Mouse (Mus musculus) cerebellum, adult 2 months (tissue): ENCODE measurements around the gene Rpap1. TPM values are rescaled to one million over a fixed set of nuclear protein-coding genes. Genes with fewer than 3 reads are reported as not detected.

Source experiments
- DNase-seq, 2 experiments: peaks; one replicate each; pipeline ENCODE4 v3.0.0; 2021
- H3K27ac ChIP-seq: fragments of 200-500 bp; 2 replicates; pipeline ENCODE4 v1.5.1; 2012; ENCODE audit warnings: low read length, control low read depth, inconsistent platforms; ENCODE audit not compliant: insufficient read depth
- H3K27me3 ChIP-seq: fragments of 200-500 bp; 2 replicates; pipeline ENCODE4 v1.6.1; 2012; ENCODE audit warnings: inconsistent platforms, mild to moderate bottlenecking, low read length, moderate library complexity; ENCODE audit not compliant: control insufficient read depth, insufficient read depth
- H3K4me1 ChIP-seq: fragments of 200-500 bp; 2 replicates; pipeline ENCODE4 v1.6.1; 2011; ENCODE audit warnings: low read length; ENCODE audit not compliant: control insufficient read depth, insufficient read depth
- H3K4me3 ChIP-seq: fragments of 200-500 bp; replicated peaks from 2 replicates; pipeline ENCODE3; 2011; ENCODE audit warnings: mild to moderate bottlenecking, low read depth, low read length, control low read depth; ENCODE audit not compliant: insufficient read depth
- CTCF ChIP-seq: fragments of 200-500 bp; IDR thresholded peaks from 2 replicates; pipeline ENCODE4 v1.5.1; 2011; ENCODE audit warnings: low read depth, mild to moderate bottlenecking, control low read depth, low read length, moderate library complexity, borderline replicate concordance; ENCODE audit not compliant: insufficient read depth
- POLR2A ChIP-seq: fragments of 200-500 bp; IDR thresholded peaks from 2 replicates; pipeline ENCODE4 v1.6.1; 2011; ENCODE audit warnings: low read length, control low read depth, borderline replicate concordance; ENCODE audit not compliant: insufficient read depth
- WGBS: fragments of 180-500 bp; shearing (Covaris S2); methylation state at CpG from one replicate; pipeline ENCODE4 v1.1.7; 2018; 5-methylcytosine and 5-hydroxymethylcytosine counted together
- polyA plus RNA-seq: library from polyadenylated mRNA; depleted of rRNA; stranded (reverse); fragments of >200 nt; gene quantifications from 2 replicates; pipeline ENCODE4 v1.2.3, GENCODE M21; 2012

The Rpap1 gene
- polyA plus RNA-seq, 1 experiment, result 15.9 TPM

DNA sequence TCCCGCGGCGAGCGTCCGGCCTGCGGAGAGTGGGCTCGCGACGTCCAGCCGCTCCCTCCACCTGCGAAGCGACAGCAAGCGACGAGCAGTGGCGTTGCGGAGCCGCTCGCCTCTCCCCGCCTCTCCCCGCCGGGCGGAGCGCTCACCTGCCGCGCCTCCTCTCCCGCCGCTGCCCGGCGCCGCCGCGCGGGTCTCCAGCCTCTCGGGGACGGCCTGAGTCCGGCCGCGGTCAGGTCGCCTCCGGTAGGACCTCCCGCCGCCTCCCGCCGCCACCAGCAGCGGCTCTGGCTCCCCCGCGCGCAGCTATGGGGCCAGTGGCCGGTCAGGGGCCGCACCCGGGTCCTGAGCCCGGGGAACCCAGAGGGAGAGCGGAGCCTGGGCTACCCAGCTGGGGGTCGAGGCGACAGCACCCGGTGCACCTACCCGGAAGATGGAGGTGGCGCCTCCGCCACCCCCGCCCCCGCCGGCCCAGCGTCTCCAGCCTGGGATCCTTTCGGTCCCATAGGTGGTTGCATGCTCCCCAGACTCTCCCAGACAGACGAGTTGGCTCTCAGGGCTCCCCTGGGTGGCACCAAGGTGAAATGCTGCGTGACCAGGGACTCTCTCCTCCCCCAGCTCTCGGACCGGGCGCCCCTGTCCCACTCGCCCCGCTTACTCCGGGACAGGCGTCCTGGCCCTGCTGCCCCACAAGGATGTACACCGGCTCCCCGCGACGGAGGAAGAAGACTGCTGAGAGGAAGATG is 29.1 kb downstream of the Rpap1 start:
- H3K4me1 ChIP-seq, result no peaks in the 10 kb centered on the region
- H3K27ac ChIP-seq, result no peak overlapping the region
- H3K4me3 ChIP-seq, result peak overlapping the region; percentile 45
- under 1% methylated on average over 59 of the region's 77 CpGs for WGBS
- no peaks in the 10 kb centered on the region for H3K27me3 ChIP-seq
- no peak for TF ChIP-seq CTCF
- TF ChIP-seq POLR2A, result no peak
- DNase-seq, result peak; percentile 58 to 67

GRCm38 (mm10) chr2:119757601-119758100 is 29.7 kb downstream of the Rpap1 start:
- no peak for TF ChIP-seq CTCF
- no peak for TF ChIP-seq POLR2A
- Histone ChIP-seq H3K27me3 (no peaks in the 10 kb centered on the region), H3K27ac (no peak overlapping the region), H3K4me1 (no peaks in the 10 kb centered on the region), H3K4me3 (peak overlapping the region; percentile 45)
- DNase-seq, result peak in 1 of 2 experiments; percentile 38
- 4% methylated on average over 31 of the region's 31 CpGs for WGBS

DNA sequence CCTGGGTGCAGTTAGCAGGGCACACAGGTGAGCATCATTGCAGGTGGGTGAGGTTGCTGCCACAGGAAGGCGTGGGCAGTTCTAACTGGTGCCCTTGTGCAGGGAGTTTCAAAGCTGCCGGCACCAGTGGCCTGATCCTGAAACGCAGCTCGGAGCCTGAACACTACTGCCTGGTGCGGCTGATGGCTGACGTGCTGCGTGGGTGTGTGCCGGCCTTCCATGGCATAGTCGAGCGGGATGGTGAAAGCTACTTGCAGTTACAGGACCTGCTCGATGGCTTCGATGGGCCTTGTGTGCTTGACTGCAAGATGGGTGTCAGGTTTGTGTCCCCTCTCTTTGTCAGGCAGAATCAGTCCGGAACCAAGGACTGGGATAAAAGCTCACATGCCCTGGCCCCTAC is 38.1 kb downstream of the Rpap1 start:
- no peak overlapping the region for H3K4me3 ChIP-seq
- 77% methylated on average over 13 of the region's 13 CpGs for WGBS
- no peak for DNase-seq
- no peaks in the 10 kb centered on the region for H3K27me3 ChIP-seq
- TF ChIP-seq POLR2A (no peak), CTCF (no peak)
- H3K27ac ChIP-seq, result no peak overlapping the region
- no peaks in the 10 kb centered on the region for H3K4me1 ChIP-seq

DNA sequence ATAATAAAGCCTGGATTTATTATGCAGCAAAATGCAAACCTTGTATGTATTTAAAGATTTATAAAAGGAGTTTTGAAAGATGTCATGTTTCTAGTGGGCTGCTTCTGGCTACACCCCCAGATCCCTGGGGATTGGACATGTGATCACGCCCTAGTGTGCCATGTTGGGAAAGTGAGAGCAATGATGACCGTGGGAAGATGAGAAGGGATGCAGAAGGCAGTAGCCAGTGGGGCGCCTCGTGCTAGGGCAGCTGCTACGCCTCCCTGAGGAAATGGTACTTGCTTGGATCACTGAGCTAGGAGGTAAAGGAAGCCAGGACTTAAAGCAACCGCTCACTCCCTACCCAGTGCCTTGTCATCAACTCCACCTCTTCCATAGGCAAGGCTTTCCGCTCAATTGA is 39.8 kb downstream of the Rpap1 start:
- no peaks in the 10 kb centered on the region; the same call in 1 of the 2 replicates for H3K4me1 ChIP-seq
- H3K27me3 ChIP-seq, result peaks cover 9% of the 10 kb centered on the region; the same call in 1 of the 2 replicates
- no peak overlapping the region for H3K4me3 ChIP-seq
- no peak overlapping the region for H3K27ac ChIP-seq
- no peak for DNase-seq
- 75% methylated on average over 7 of the region's 7 CpGs for WGBS
- TF ChIP-seq POLR2A (no peak), CTCF (no peak)

DNA sequence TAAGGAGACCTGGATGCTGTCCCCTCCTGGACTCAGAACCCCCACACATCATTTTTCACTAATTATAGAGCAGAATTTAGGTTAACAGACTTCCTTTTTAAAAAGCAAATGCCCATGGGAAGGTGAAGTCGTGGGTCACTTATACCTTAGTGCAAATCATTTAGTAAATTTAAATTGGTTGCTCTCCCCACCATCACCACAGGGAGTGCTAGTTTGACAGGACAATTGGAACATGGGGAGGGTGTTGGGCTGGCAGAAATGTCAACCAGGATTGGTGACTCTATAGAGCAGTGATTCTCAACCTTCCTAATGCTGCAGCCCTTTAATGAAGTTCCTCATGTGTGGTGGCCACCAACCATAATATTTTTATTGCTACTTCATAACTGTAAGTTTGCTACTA is 42.1 kb downstream of the Rpap1 start:
- no peak for TF ChIP-seq POLR2A
- TF ChIP-seq CTCF, result peak; percentile 46; the same call in 1 of the 2 replicates
- DNase-seq, result no peak
- 37% methylated on average over 1 of the region's 1 CpGs for WGBS
- Histone ChIP-seq H3K4me1 (no peaks in the 10 kb centered on the region; the same call in 1 of the 2 replicates), H3K4me3 (no peak overlapping the region), H3K27ac (no peak overlapping the region), H3K27me3 (peaks cover 14% of the 10 kb centered on the region; the same call in 1 of the 2 replicates)

DNA sequence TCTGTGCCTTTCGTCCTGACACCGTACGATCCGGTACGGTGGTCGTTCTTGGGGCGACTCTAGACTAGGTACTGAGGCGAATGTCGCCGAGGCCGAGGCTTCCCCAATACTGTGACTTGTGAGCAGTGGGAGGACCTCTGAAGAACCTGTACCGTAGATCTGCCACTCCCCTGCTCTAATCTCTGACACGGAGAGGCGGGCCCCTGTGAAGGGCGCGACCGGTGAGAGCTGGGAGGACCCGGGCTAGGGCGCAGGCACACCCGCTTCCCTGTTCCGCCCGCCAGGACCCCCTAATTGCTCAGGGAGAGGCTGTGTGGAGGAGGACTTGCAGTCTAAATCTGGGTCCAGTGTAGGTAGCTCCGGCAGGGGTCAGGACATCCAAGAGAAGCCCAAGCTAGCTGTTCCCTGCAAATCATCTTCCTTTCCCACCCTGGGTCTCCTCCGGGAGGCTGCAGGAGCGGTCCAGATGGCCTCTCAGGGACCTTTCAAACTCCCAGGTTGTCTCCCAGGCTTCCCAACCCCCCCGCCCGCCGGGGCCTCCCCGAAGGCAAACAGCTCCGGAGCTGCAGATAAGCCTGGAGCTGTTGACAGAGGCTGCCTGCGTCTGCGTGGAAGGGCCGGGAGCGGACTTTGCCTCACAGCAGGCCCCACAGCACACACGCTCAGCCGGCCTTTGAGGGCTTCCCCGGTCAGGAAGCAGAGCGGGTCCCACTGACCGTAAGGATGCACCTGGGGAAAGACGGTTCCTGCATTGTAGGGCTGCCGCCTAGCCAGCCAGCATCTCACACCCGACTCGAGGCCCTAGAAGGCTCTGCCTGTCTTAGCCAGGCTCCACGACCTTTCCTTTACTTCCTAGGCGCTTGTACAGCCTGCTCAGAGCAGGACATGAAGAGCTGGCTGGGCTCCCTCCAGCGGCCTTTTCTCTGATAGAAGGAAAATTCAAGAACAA is 42.9 kb downstream of the Rpap1 start:
- Histone ChIP-seq H3K4me3 (no peak overlapping the region), H3K4me1 (no peaks in the 10 kb centered on the region; the same call in 1 of the 2 replicates), H3K27ac (no peak overlapping the region), H3K27me3 (peaks cover 14% of the 10 kb centered on the region; the same call in 1 of the 2 replicates)
- TF ChIP-seq CTCF (no peak), POLR2A (no peak)
- DNase-seq, result no peak
- WGBS, result 28% methylated on average over 46 of the region's 46 CpGs

DNA sequence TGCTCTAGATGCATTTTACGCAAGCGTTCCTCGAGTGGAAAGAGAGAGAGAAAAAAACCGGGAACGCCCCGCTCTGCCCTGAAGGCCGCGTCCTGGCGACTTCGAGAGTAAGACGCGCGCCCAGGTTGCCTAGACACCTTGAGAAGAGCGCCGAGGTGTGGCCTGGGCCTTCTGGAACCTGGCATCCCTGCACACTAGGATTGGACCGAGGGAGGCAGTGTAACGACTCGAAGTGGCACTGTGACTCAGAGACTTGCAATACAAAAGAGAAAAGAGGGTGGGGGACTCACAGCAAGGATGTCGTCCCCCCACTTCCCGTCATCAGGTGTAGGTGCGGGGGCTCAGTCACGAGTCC is 43.6 kb downstream of the Rpap1 start:
- no peak overlapping the region for H3K27ac ChIP-seq
- WGBS, result 30% methylated on average over 22 of the region's 22 CpGs
- TF ChIP-seq POLR2A, result no peak
- H3K4me1 ChIP-seq, result no peaks in the 10 kb centered on the region; the same call in 1 of the 2 replicates
- no peak for DNase-seq
- peaks cover 14% of the 10 kb centered on the region; the same call in 1 of the 2 replicates for H3K27me3 ChIP-seq
- H3K4me3 ChIP-seq, result no peak overlapping the region
